Mouse (Mus musculus) megakaryocyte progenitor cell, adult 5-6 weeks (primary cell): Measurements from ENCODE around the gene Olfr1137. TPM values are rescaled to one million over a fixed set of nuclear protein-coding genes. Genes with fewer than 3 reads are reported as not detected.

Experiments used
- ATAC-seq: replicated peaks from 2 replicates; pipeline ENCODE4 v1.8.0; 2016; ENCODE audit warnings: mild to moderate bottlenecking, moderate TSS enrichment, inconsistent platforms; ENCODE audit not compliant: poor library complexity
- total RNA-seq, 2 experiments: library from RNA; stranded (forward) in 1 of 2; stranded (reverse) in 1 of 2; fragments of 157-497, 149-512 nt in 1 of 2; fragments of 200-1000 nt in 1 of 2; gene quantifications; 2 replicates each; pipeline versions ENCODE4 v1.2.3 to v1.2.4; 2015 to 2017

The Olfr1137 gene
- not detected in 2 replicates for total RNA-seq (2015)
- not detected in 2 replicates for total RNA-seq (2017)

DNA sequence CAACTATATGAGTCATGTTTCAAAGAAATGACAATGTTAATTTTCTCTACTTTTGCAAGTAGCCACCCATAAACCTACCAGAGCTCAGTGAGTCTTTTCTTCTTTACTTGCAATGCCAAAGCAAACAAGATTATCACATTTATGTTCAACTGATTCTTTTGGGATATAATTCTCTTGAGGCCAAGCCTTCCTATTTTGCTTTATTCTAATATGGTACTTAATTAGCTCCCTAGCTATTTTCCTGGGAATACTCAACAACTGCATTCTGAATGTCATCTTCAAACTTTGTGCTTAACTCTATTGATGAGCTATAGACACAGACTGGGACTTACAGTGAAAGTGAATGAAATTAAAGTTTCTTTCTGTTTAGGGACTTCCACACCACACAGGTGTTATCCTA, at the start of gene Olfr1137:
Olfr1137 (minus strand) TSS at position 101 of the 400 bp plus-strand sequence.
- no peak for ATAC-seq

DNA sequence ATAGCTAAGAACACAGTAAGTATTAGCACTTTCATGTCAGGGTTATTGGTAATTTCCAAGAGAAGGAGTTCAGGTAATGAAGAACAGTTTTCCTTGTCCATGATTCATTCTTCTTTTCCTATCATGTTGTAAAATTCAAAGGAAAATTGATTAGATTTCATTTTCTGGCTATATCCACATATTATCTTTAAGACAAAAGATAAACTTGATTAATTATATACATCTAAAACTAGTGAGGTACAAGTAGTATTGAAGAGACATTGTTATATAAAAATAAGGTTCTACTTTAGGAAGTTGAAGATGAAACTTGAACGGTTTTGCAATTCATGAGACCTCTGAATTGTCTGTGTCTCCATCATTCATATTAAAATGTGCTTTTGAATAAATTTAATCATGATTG, 40.9 kb upstream of the Olfr1137 start, which contains the start of gene Olfr1141:
Olfr1141 (minus strand) TSS at position 101 of the 400 bp plus-strand sequence.
- ATAC-seq = no peak

DNA sequence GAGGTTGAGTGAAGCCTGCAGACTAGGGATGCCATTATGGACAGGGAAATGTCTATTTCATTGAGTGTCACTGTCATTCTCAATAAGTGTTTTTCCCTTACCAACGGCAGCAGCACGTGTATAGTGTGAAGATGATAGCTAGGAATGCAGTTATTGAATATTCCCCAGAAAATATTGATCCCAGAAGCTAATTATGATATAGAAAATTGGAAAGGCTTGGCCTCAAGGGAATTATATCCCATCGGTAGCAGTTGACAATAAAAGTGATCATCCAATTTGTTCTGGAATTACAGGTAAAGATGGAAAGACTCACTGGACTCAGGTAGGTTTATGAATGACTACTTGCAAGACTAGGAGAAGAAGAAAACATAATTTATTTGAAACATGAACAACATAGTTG, 30.5 kb upstream of the Olfr1137 start, which contains the start of gene Olfr1140:
Olfr1140 (plus strand) TSS at position 301 of the 400 bp plus-strand sequence.
- no peak for ATAC-seq

DNA sequence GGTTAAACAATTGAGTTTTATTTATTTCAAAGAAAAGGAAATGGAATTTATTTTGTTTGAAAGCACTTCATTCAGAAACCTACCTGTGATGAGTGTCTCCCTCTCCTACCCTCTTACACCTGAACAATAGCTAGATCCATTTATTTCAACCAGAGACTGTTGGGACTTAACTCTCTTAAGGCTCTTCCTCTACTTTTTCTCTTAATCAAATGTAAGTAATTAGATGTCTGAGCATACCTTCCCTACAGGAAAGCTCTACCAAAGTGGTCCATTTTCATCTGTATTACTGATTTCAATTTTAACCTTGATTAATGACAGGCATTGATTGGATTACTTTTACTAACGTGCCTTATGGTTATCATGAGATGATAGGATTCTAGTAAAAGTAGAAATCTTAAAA, 26.9 kb upstream of the Olfr1137 start, which contains the start of gene Olfr1138:
Olfr1138 (minus strand) TSS at position 101 of the 400 bp plus-strand sequence.
- ATAC-seq = no peak

DNA sequence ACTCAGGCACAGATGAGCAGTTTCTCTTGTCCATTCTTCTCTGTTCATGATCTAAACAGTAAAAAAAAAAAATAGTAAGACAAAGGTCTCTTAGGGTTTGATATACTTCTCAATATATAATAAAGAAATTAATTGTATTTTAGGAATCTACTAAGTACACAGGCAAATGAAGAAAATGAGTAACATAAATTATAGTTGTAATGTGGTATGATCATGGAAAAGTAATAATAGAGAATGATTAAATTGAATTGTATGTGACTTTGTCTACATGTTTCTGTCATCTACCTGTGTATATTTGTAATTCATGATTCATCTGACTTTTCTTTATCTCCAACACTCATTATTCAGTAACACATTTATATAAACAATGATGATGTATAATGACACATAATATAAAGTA, 19.1 kb downstream of the Olfr1137 start, which contains the start of gene Olfr1136:
Olfr1136 (minus strand) TSS at position 101 of the 400 bp plus-strand sequence.
- no peak for ATAC-seq

DNA sequence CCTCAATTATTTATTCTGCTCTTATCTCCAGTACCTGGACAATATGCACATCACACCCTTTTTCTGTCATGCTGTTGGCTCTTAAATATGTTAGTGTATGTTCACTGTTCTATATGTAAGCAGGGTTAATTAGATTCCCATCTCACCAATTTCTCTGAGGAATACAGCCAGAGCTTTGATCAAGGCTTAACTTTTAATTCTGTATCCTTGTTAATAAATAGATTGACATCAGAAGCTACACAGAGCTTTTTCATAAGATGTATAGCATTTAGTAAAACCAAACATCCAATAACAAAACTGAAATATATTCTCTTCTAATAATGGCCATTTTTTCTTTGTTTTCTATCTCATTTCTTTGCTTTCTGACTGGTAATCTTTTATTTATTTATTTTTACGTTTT, 39.4 kb downstream of the Olfr1137 start, which contains the start of gene Olfr1135:
Olfr1135 (minus strand) TSS at position 101 of the 400 bp plus-strand sequence.
- ATAC-seq = no peak

Other genes with a start within 250 kb of the Olfr1137 start
- gene Pramel7, start 216.1 kb downstream of the Olfr1137 start, total RNA-seq (2015) = not detected in 2 replicates
- not detected in 2 replicates for gene Pramel7, start 216.1 kb downstream of the Olfr1137 start, total RNA-seq (2017)
- gene Pramel6, start 206.6 kb downstream of the Olfr1137 start, total RNA-seq (2015) = not detected in 2 replicates
- gene Pramel6, start 206.6 kb downstream of the Olfr1137 start, total RNA-seq (2017) = not detected in 2 replicates
- gene Olfr153, start 181.4 kb downstream of the Olfr1137 start, total RNA-seq (2015) = not detected in 2 replicates
- not detected in 2 replicates for gene Olfr153, start 181.4 kb downstream of the Olfr1137 start, total RNA-seq (2017)
- gene Olfr1128, start 167.6 kb downstream of the Olfr1137 start, total RNA-seq (2015) = not detected in 2 replicates
- not detected in 2 replicates for gene Olfr1128, start 167.6 kb downstream of the Olfr1137 start, total RNA-seq (2017)
- not detected in 2 replicates for gene Olfr1129, start 139.3 kb downstream of the Olfr1137 start, total RNA-seq (2015)
- not detected in 2 replicates for gene Olfr1129, start 139.3 kb downstream of the Olfr1137 start, total RNA-seq (2017)
- gene Olfr1130, start 107.0 kb downstream of the Olfr1137 start, total RNA-seq (2015) = not detected in 2 replicates
- gene Olfr1130, start 107.0 kb downstream of the Olfr1137 start, total RNA-seq (2017) = not detected in 2 replicates
- not detected in 2 replicates for gene Olfr1131, start 86.1 kb downstream of the Olfr1137 start, total RNA-seq (2015)
- gene Olfr1131, start 86.1 kb downstream of the Olfr1137 start, total RNA-seq (2017) = not detected in 2 replicates
- not detected in 2 replicates for gene Olfr1132, start 75.6 kb downstream of the Olfr1137 start, total RNA-seq (2015)
- gene Olfr1132, start 75.6 kb downstream of the Olfr1137 start, total RNA-seq (2017) = not detected in 2 replicates
- not detected in 2 replicates for gene Olfr1133, start 65.8 kb downstream of the Olfr1137 start, total RNA-seq (2015)
- not detected in 2 replicates for gene Olfr1133, start 65.8 kb downstream of the Olfr1137 start, total RNA-seq (2017)
- gene Olfr1134, start 54.7 kb downstream of the Olfr1137 start, total RNA-seq (2015) = not detected in 2 replicates
- not detected in 2 replicates for gene Olfr1134, start 54.7 kb downstream of the Olfr1137 start, total RNA-seq (2017)
- gene Olfr1135, start 39.5 kb downstream of the Olfr1137 start, total RNA-seq (2015) = not detected in 2 replicates
- gene Olfr1135, start 39.5 kb downstream of the Olfr1137 start, total RNA-seq (2017) = not detected in 2 replicates
- gene Olfr1136, start 19.2 kb downstream of the Olfr1137 start, total RNA-seq (2015) = not detected in 2 replicates
- not detected in 2 replicates for gene Olfr1136, start 19.2 kb downstream of the Olfr1137 start, total RNA-seq (2017)
- gene Olfr1138, start 26.8 kb upstream of the Olfr1137 start, total RNA-seq (2015) = not detected in 2 replicates
- not detected in 2 replicates for gene Olfr1138, start 26.8 kb upstream of the Olfr1137 start, total RNA-seq (2017)
- not detected in 2 replicates for gene Olfr1140, start 30.6 kb upstream of the Olfr1137 start, total RNA-seq (2015)
- gene Olfr1140, start 30.6 kb upstream of the Olfr1137 start, total RNA-seq (2017) = not detected in 2 replicates
- gene Olfr1141, start 40.8 kb upstream of the Olfr1137 start, total RNA-seq (2015) = not detected in 2 replicates
- gene Olfr1141, start 40.8 kb upstream of the Olfr1137 start, total RNA-seq (2017) = not detected in 2 replicates
- gene Olfr152, start 66.3 kb upstream of the Olfr1137 start, total RNA-seq (2015) = not detected in 2 replicates
- not detected in 2 replicates for gene Olfr152, start 66.3 kb upstream of the Olfr1137 start, total RNA-seq (2017)
- not detected in 2 replicates for gene Olfr1143, start 87.4 kb upstream of the Olfr1137 start, total RNA-seq (2015)
- not detected in 2 replicates for gene Olfr1143, start 87.4 kb upstream of the Olfr1137 start, total RNA-seq (2017)
- not detected in 2 replicates for gene Olfr1145, start 96.6 kb upstream of the Olfr1137 start, total RNA-seq (2015)
- gene Olfr1145, start 96.6 kb upstream of the Olfr1137 start, total RNA-seq (2017) = not detected in 2 replicates
- not detected in 2 replicates for gene Olfr1148, start 117.4 kb upstream of the Olfr1137 start, total RNA-seq (2015)
- gene Olfr1148, start 117.4 kb upstream of the Olfr1137 start, total RNA-seq (2017) = not detected in 2 replicates
- not detected in 2 replicates for gene Olfr1150-ps1, start 130.8 kb upstream of the Olfr1137 start, total RNA-seq (2015)
- not detected in 2 replicates for gene Olfr1150-ps1, start 130.8 kb upstream of the Olfr1137 start, total RNA-seq (2017)
- gene Olfr1151, start 142.7 kb upstream of the Olfr1137 start, total RNA-seq (2015) = not detected in 2 replicates
- not detected in 2 replicates for gene Olfr1151, start 142.7 kb upstream of the Olfr1137 start, total RNA-seq (2017)
- not detected in 2 replicates for gene Olfr1152, start 153.3 kb upstream of the Olfr1137 start, total RNA-seq (2015)
- gene Olfr1152, start 153.3 kb upstream of the Olfr1137 start, total RNA-seq (2017) = not detected in 2 replicates
- gene Olfr1153, start 181.8 kb upstream of the Olfr1137 start, total RNA-seq (2015) = not detected in 2 replicates
- not detected in 2 replicates for gene Olfr1153, start 181.8 kb upstream of the Olfr1137 start, total RNA-seq (2017)
- gene Olfr1154, start 192.0 kb upstream of the Olfr1137 start, total RNA-seq (2015) = not detected in 2 replicates
- gene Olfr1154, start 192.0 kb upstream of the Olfr1137 start, total RNA-seq (2017) = not detected in 2 replicates
- not detected in 2 replicates for gene Olfr1155, start 232.0 kb upstream of the Olfr1137 start, total RNA-seq (2015)
- gene Olfr1155, start 232.0 kb upstream of the Olfr1137 start, total RNA-seq (2017) = not detected in 2 replicates
- gene Olfr1156, start 239.9 kb upstream of the Olfr1137 start, total RNA-seq (2015) = not detected in 2 replicates
- gene Olfr1156, start 239.9 kb upstream of the Olfr1137 start, total RNA-seq (2017) = not detected in 2 replicates